Mouse (Mus musculus) C2C12 (cell line): ENCODE measurements around the gene Vwa5b1. TPM values are rescaled to one million over a fixed set of nuclear protein-coding genes. Genes with fewer than 3 reads are reported as not detected.

Source experiments
- H3K27me3 ChIP-seq: one replicate; pipeline ENCODE4 v1.6.1; 2011; ENCODE audit not compliant: control insufficient read depth, insufficient read depth, insufficient read length
- H3K36me3 ChIP-seq: one replicate; pipeline ENCODE4 v1.6.1; 2011; ENCODE audit not compliant: control insufficient read depth, insufficient read depth
- H3K4me3 ChIP-seq: one replicate; pipeline ENCODE4 v1.5.1; 2011; ENCODE audit warnings: mild to moderate bottlenecking, control low read depth; ENCODE audit not compliant: poor library complexity, insufficient read depth, severe bottlenecking
- H3K79me2 ChIP-seq: one replicate; pipeline ENCODE4 v1.6.1; 2011; ENCODE audit not compliant: control insufficient read depth, insufficient read depth
- H3K79me3 ChIP-seq: one replicate; pipeline ENCODE4 v1.6.1; 2011; ENCODE audit warnings: low read depth, control low read depth
- H3ac ChIP-seq: one replicate; pipeline ENCODE3; 2011; ENCODE audit warnings: low read depth; ENCODE audit not compliant: control insufficient read depth, insufficient read length
- CEBPB ChIP-seq: IDR thresholded peaks from one replicate; pipeline ENCODE4 v1.6.1; 2011; ENCODE audit warnings: low read depth, mild to moderate bottlenecking, control low read depth, moderate library complexity
- CTCF ChIP-seq: IDR thresholded peaks from one replicate; pipeline ENCODE4 v1.5.1; 2011; ENCODE audit not compliant: control insufficient read depth, insufficient read depth, insufficient read length
- FOSL1 ChIP-seq: IDR thresholded peaks from one replicate; pipeline ENCODE4 v1.8.0; 2011; ENCODE audit warnings: mild to moderate bottlenecking, low read length; ENCODE audit not compliant: poor library complexity, insufficient read depth, severe bottlenecking
- MAX ChIP-seq: IDR thresholded peaks from one replicate; pipeline ENCODE4 v1.6.1; 2011; ENCODE audit warnings: mild to moderate bottlenecking, control low read depth
- MYOD1 ChIP-seq: IDR thresholded peaks from one replicate; pipeline ENCODE4 v1.6.1; 2011; ENCODE audit warnings: low read depth; ENCODE audit not compliant: control insufficient read depth, insufficient read length
- MYOG ChIP-seq: IDR thresholded peaks from one replicate; pipeline ENCODE4 v1.6.1; 2011; ENCODE audit not compliant: control insufficient read depth, insufficient read length; ENCODE audit errors: extremely low read depth
- USF1 ChIP-seq: IDR thresholded peaks from one replicate; pipeline ENCODE4 v1.6.1; 2011; ENCODE audit warnings: low read depth, mild to moderate bottlenecking, control low read depth, moderate library complexity
- polyA plus RNA-seq: library from polyadenylated mRNA; unstranded; fragments of >200 nt; fragmentation: generic; extraction: Trizol; gene quantifications from one replicate; pipeline ENCODE4 v1.2.1, GENCODE M21; 2012; ENCODE audit warnings: missing spikeins

Gene Vwa5b1
- polyA plus RNA-seq, 1 experiment, result not detected

- Histone ChIP-seq H3K4me3 (no peak overlapping the region), H3K36me3 (no peaks in the 10 kb centered on the region), H3K79me2 (no peaks in the 10 kb centered on the region), H3K79me3 (no peaks in the 10 kb centered on the region), H3K27me3 (peaks cover 33% of the 10 kb centered on the region), H3ac (no peak overlapping the region)
- TF ChIP-seq FOSL1, result no peak
- no peak for TF ChIP-seq MAX
- no peak for TF ChIP-seq CEBPB
- TF ChIP-seq USF1, result no peak
- no peak for TF ChIP-seq CTCF
- TF ChIP-seq MYOD1, result no peak
- no peak for TF ChIP-seq MYOG
Measured at GRCm38 (mm10) chr4:138547556-138547955, 88.1 kb downstream of the Vwa5b1 start.

- Histone ChIP-seq H3K36me3 (no peaks in the 10 kb centered on the region), H3ac (no peak overlapping the region), H3K4me3 (no peak overlapping the region), H3K79me2 (no peaks in the 10 kb centered on the region), H3K27me3 (peaks cover 33% of the 10 kb centered on the region), H3K79me3 (no peaks in the 10 kb centered on the region)
- TF ChIP-seq USF1 (no peak), FOSL1 (no peak), CTCF (no peak), CEBPB (no peak), MYOG (no peak)
Measured at GRCm38 (mm10) chr4:138547041-138547440, 88.6 kb downstream of the Vwa5b1 start.

DNA sequence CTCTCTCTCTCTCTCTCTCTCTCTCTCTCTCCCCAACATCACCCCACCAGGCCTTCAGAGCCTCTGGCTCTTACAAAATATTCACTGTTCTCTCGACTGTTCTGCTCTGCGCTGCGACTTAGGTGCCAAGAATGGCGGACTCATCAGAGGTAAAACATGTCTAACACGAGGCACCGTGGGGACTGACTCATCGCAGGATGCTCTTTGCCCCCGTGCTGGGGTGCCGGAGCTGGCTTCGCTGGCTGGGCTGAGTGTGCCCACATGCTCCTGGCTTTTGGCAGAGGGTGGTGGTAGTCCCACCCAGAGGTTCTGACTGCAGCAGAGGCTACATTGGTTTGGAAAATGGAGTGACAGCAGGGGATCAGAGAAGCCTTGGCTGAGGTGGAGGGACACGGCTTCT, 89.4 kb downstream of the Vwa5b1 start:
- no peaks in the 10 kb centered on the region for H3K79me2 ChIP-seq
- TF ChIP-seq MYOD1 (no peak), CEBPB (no peak), FOSL1 (no peak), MYOG (no peak), CTCF (no peak), MAX (no peak), USF1 (no peak)
- H3K27me3 ChIP-seq, result peaks cover 33% of the 10 kb centered on the region
- no peak overlapping the region for H3ac ChIP-seq
- no peak overlapping the region for H3K4me3 ChIP-seq
- H3K36me3 ChIP-seq, result no peaks in the 10 kb centered on the region
- no peaks in the 10 kb centered on the region for H3K79me3 ChIP-seq

DNA sequence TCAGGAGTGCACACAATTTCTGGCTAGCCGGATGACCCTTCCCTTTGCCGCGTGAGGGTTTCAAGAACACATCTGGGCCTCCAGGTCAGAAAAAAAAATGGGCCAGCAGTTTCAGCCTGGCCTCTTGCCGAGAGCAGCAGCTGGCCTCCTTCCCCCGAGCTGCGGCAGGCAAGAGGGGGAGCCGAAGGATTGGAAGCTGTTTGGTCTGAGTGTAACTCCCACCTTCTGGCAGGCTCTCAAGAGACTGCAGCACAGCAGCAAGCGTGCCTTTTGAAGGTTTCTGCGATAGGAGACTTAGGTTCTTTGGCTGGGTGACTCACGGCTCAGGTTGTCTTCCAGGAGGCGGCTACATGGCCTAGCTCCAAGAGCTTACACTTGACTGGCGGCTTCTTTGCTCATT, 92.5 kb downstream of the Vwa5b1 start:
- H3K79me3 ChIP-seq, result no peaks in the 10 kb centered on the region
- H3K36me3 ChIP-seq, result no peaks in the 10 kb centered on the region
- H3K4me3 ChIP-seq, result no peak overlapping the region
- no peaks in the 10 kb centered on the region for H3K79me2 ChIP-seq
- TF ChIP-seq MYOG (no peak), USF1 (no peak), MAX (no peak), FOSL1 (no peak), CEBPB (no peak), CTCF (no peak), MYOD1 (no peak)
- no peak overlapping the region for H3ac ChIP-seq
- H3K27me3 ChIP-seq, result peaks cover 33% of the 10 kb centered on the region

- H3K79me2 ChIP-seq, result no peaks in the 10 kb centered on the region
- H3K79me3 ChIP-seq, result no peaks in the 10 kb centered on the region
- no peak overlapping the region for H3K4me3 ChIP-seq
- TF ChIP-seq MAX (no peak), CEBPB (no peak), FOSL1 (no peak), MYOD1 (no peak), USF1 (no peak), CTCF (no peak), MYOG (no peak)
- H3ac ChIP-seq, result no peak overlapping the region
- H3K27me3 ChIP-seq, result peaks cover 33% of the 10 kb centered on the region
- no peaks in the 10 kb centered on the region for H3K36me3 ChIP-seq
Measured at GRCm38 (mm10) chr4:138538084-138538449, 97.6 kb downstream of the Vwa5b1 start.

- H3K79me2 ChIP-seq, result no peaks in the 10 kb centered on the region
- no peak overlapping the region for H3ac ChIP-seq
- no peak overlapping the region for H3K4me3 ChIP-seq
- TF ChIP-seq CTCF (no peak), FOSL1 (no peak), CEBPB (no peak)
- no peaks in the 10 kb centered on the region for H3K36me3 ChIP-seq
- no peaks in the 10 kb centered on the region for H3K79me3 ChIP-seq
- peaks cover 34% of the 10 kb centered on the region for H3K27me3 ChIP-seq
Measured at GRCm38 (mm10) chr4:138537210-138538083, 98.2 kb downstream of the Vwa5b1 start.
